Mouse (Mus musculus): ENCODE measurements around the gene Arhgap22.

GRCm38 (mm10) chr14:33333833-33334232 is 120.0 kb downstream of the Arhgap22 start:
- TF ChIP-seq CTCF (IDR thresholded peaks at IDR 0.05; ENCODE audit: insufficient read depth, low read length): peak; percentile 87
- no peak for TF ChIP-seq POLR2A (IDR thresholded peaks at IDR 0.05; ENCODE audit: borderline replicate concordance, extremely low read depth, low read depth, low read length)

Measured in lung, adult 2 months (tissue).